Mouse (Mus musculus) liver, embryonic 14.5 days (tissue): Measurements from ENCODE around the gene Nop14. TPM values are rescaled to one million over a fixed set of nuclear protein-coding genes. Genes with fewer than 3 reads are reported as not detected.

Experiments used
- ATAC-seq: fragments of 200-750 bp; cut with Nextera tagmentation; 2 replicates; pipeline ENCODE4 v1.8.0; 2017; ENCODE audit warnings: moderate number of reproducible peaks, mild to moderate bottlenecking, moderate library complexity; ENCODE audit not compliant: insufficient read depth
- DNase-seq, 3 experiments: peaks; one replicate each; pipeline ENCODE4 v3.0.0-alpha.2; 2012 to 2013; ENCODE audit warnings: low read depth in 3 of 3, low spot score in 3 of 3
- H3K27ac ChIP-seq: fragments of 300-500 bp; sonication (generic); 2 replicates; pipeline ENCODE4 v1.5.1; 2014; ENCODE audit warnings: moderate library complexity, mild to moderate bottlenecking, control low read depth, inconsistent platforms
- H3K27me3 ChIP-seq: fragments of 300-500 bp; sonication (generic); 2 replicates; pipeline ENCODE4 v1.6.1; 2014; ENCODE audit warnings: mild to moderate bottlenecking, low read length, moderate library complexity; ENCODE audit not compliant: control insufficient read depth, insufficient read depth
- H3K36me3 ChIP-seq: fragments of 300-500 bp; sonication (generic); replicated peaks from 2 replicates; pipeline ENCODE4 v1.6.1; 2014; ENCODE audit warnings: low read depth; ENCODE audit not compliant: control insufficient read depth, insufficient read depth
- H3K4me1 ChIP-seq, 2 experiments: fragments of 200-500 bp in 1 of 2; fragments of 300-500 bp in 1 of 2; sonication (generic) in 1 of 2; replicated peaks; 2 replicates each; pipeline ENCODE4 v1.6.1; 2012 to 2014; ENCODE audit warnings: antibody characterized with exemption in 1 of 2, inconsistent platforms in 1 of 2, low read length in 1 of 2; ENCODE audit not compliant: control insufficient read depth in 2 of 2, insufficient read depth in 2 of 2
- H3K4me2 ChIP-seq: fragments of 300-500 bp; sonication (generic); 2 replicates; pipeline ENCODE4 v1.6.1; 2014; ENCODE audit warnings: low read depth, mild to moderate bottlenecking, control low read depth, moderate library complexity
- H3K4me3 ChIP-seq, 2 experiments: fragments of 200-500 bp in 1 of 2; fragments of 300-500 bp in 1 of 2; sonication (generic) in 1 of 2; 2 replicates each; pipeline ENCODE4 v1.5.1; 2012 to 2014; ENCODE audit warnings: low read depth in 2 of 2, low read length in 2 of 2, mild to moderate bottlenecking in 2 of 2, control low read depth in 1 of 2, inconsistent platforms in 1 of 2, moderate library complexity in 1 of 2; ENCODE audit not compliant: insufficient read depth in 1 of 2
- H3K9ac ChIP-seq: fragments of 300-500 bp; sonication (generic); replicated peaks from 2 replicates; pipeline ENCODE4 v1.6.1; 2014; ENCODE audit warnings: mild to moderate bottlenecking, control low read depth, moderate library complexity
- H3K9me3 ChIP-seq: fragments of 300-500 bp; sonication (generic); 2 replicates; pipeline ENCODE4 v1.6.1; 2016; ENCODE audit warnings: low read length, mixed read lengths; ENCODE audit not compliant: control insufficient read depth
- CTCF ChIP-seq: IDR thresholded peaks from 2 replicates; pipeline ENCODE4 v1.5.1; 2016; ENCODE audit warnings: antibody characterized with exemption, low read depth, control low read depth
- EP300 ChIP-seq: IDR thresholded peaks from 2 replicates; pipeline ENCODE4 v1.6.1; 2016; ENCODE audit warnings: antibody characterized with exemption, low read depth
- WGBS: fragments of 180-500 bp; shearing (Covaris S2); extraction: QIAGEN DNeasy Blood & Tissue Kit; methylation state at CpG from one replicate; pipeline ENCODE4 v1.1.7; 2014; ENCODE audit not compliant: insufficient replicate concordance; 5-methylcytosine and 5-hydroxymethylcytosine counted together
- polyA plus RNA-seq, 2 experiments: library from polyadenylated mRNA; depleted of rRNA in 1 of 2; stranded (reverse) in 1 of 2; unstranded in 1 of 2; fragments of >200 nt; fragmentation: Nextera tagmentation in 1 of 2; extraction: Ambion mirVana in 1 of 2; gene quantifications; 2 replicates each; pipeline versions ENCODE4 v1.2.1 to v1.2.3; 2012 to 2014

Nop14 gene
- polyA plus RNA-seq, 2 experiments = 11.9 to 12.4 TPM

GRCm38 (mm10) chr5:34641991-34642390, 18.0 kb downstream of the Nop14 start:
- no peak for ATAC-seq

DNA sequence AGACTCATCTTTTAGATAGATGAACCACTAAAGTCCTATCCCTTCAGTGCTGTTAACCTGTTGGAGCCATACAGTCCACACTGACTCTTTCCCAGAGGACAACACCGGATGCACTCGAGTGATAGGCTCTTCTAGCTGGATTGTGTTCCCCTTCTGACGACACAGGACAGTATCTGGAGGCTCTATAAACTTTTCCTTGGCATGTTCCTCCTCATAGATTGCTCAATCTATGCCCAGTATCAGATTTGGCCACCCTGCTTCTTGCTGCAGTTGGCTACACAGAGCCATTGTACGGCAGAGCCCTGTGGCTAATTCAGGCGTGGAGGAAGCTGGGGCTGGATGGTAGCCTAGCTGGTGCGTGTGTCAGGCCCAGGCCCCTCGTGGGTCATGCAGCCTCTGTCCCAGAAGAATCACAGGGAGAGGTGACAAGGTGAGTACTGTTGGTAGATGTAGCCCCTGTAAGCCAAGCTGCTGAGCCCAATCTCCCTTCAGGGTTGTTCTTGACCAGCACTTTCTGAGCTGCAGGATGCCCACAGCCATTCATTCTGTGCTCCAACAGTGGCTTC, 22.3 kb downstream of the Nop14 start:
- H3K27me3 ChIP-seq = no peaks in the 10 kb centered on the region
- H3K4me1 ChIP-seq = peaks cover 14 to 23% of the 10 kb centered on the region in 2 experiments
- ATAC-seq = no peak
- H3K9me3 ChIP-seq = no peaks in the 10 kb centered on the region
- H3K4me2 ChIP-seq = peak overlapping the region; percentile 95
- H3K9ac ChIP-seq = no peak overlapping the region
- 58% methylated on average over 7 of the region's 7 CpGs for WGBS
- peaks cover 42% of the 10 kb centered on the region for H3K36me3 ChIP-seq
- H3K4me3 ChIP-seq = no peak overlapping the region
- TF ChIP-seq EP300 (no peak), CTCF (no peak)
- no peak overlapping the region for H3K27ac ChIP-seq
- DNase-seq = no peak

More at GRCm38 (mm10) chr5:34641991-34642390, 18.0 kb downstream of the Nop14 start:
- H3K9ac ChIP-seq = no peak overlapping the region
- H3K36me3 ChIP-seq = peaks cover 41% of the 10 kb centered on the region
- no peaks in the 10 kb centered on the region for H3K9me3 ChIP-seq
- no peak overlapping the region for H3K27ac ChIP-seq
- no peak overlapping the region for H3K4me2 ChIP-seq
- no peak overlapping the region for H3K4me3 ChIP-seq
- WGBS = 65% methylated on average over 3 of the region's 3 CpGs
- TF ChIP-seq EP300 (no peak), CTCF (no peak)
- no peaks in the 10 kb centered on the region for H3K27me3 ChIP-seq
- no peak for DNase-seq
- peaks cover 0 to 7% of the 10 kb centered on the region in 2 experiments; a peak in 3 of 4 replicates for H3K4me1 ChIP-seq

DNA sequence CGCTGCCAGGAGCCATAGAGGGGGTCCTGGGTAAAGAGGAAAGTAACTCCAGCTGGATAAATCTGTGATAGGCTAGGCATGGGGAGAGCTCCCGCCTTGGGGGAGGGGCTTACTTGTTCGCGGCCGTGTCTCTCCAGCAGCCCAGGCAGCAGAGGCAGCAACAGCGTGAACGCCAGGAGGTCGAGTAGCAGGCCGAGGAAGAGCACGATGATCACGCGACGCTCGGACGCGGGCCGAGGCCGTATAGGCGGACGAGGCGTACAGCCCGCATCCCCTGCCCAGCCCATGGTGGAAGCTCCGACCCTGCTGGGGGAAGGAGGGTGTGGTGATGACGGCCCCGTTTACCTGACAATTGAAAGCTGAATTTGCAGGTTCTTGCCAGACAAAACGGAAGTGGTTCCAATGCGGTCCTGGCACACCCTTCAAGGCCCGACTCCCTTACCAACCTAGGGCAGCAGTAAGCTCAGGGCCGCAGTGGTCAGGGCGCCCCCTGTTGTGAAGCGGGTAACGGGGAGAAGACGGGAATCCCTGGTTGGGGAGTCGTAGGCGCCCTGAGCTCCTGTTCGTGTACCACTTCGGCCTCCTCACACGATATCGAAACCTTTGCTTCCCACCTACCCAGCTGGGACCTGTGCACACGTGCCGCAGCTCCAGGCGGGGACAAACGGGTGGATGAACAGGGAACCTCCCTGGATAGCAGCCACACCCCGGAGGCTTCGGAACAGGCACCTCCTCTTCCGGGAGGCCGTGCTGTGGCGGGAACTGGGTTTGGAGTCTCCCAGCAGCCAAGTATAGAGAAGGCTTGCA, 23.3 kb downstream of the Nop14 start, which contains the start of gene Mfsd10:
Gene Mfsd10 (minus strand): TSS at position 732 of the 807 bp plus-strand sequence.
- peaks cover 14 to 25% of the 10 kb centered on the region in 2 experiments for H3K4me1 ChIP-seq
- no peak; the same call in 1 of the 2 replicates for TF ChIP-seq EP300
- TF ChIP-seq CTCF = peak; percentile 78
- ATAC-seq (peak; percentile 85), DNase-seq (peak; percentile 70 to 82 (median 76))
- under 1% methylated on average over 48 of the region's 48 CpGs for WGBS
- peak within 1 kb of the TSS; percentile 76 for H3K27ac ChIP-seq
- peak within 1 kb of the TSS; percentile 70 to 71 for H3K4me3 ChIP-seq
- H3K9ac ChIP-seq = peak within 1 kb of the TSS; percentile 75
- no peaks in the 10 kb centered on the region for H3K27me3 ChIP-seq
- no peaks in the 10 kb centered on the region for H3K9me3 ChIP-seq
- peaks cover 51% of the 10 kb centered on the region for H3K36me3 ChIP-seq
- peak within 1 kb of the TSS; percentile 95 for H3K4me2 ChIP-seq

DNA sequence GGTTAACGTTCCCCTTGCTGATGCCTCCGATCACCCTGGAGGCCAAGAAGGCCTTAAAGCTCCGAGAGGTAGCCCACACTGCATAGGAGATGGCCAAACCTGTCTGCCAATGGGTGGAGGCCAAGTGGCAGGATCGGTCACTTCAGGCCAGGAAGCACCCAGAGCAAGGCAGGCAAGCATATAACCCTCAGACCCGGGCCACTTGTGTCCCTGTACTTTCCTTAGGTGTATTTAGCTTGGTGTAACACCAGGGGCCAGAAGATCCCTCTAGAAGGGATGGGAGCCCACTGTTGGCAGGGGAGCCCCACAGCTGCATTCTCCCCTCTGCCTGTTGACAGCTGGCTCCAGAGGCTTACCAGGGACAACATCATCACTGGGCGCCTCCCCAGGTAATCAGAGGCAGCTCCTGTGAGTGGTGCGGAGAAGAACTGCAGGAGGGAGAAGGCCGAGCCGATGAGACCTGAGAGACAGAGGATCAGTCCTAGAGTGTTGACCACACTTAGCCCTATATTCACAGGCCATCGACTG, 24.2 kb downstream of the Nop14 start:
- Histone ChIP-seq H3K36me3 (peaks cover 56% of the 10 kb centered on the region), H3K4me3 (peak overlapping the region; percentile 70 to 71), H3K4me2 (peak overlapping the region; percentile 95), H3K9me3 (no peaks in the 10 kb centered on the region), H3K27ac (peak overlapping the region; percentile 76), H3K9ac (peak overlapping the region; percentile 75), H3K4me1 (peaks cover 14 to 25% of the 10 kb centered on the region in 2 experiments), H3K27me3 (no peaks in the 10 kb centered on the region)
- TF ChIP-seq EP300 (no peak), CTCF (no peak)
- no peak for DNase-seq
- WGBS = 57% methylated on average over 10 of the region's 10 CpGs
- ATAC-seq = no peak
